Mouse (Mus musculus) stomach, postnatal 0 days (tissue): Measurements from ENCODE around the gene Mb21d2.

Source experiments
- CTCF ChIP-seq: IDR thresholded peaks from 2 replicates; pipeline ENCODE4 v1.5.1; 2016; ENCODE audit warnings: antibody characterized with exemption, low read depth, mild to moderate bottlenecking, moderate library complexity
- EP300 ChIP-seq: optimal IDR thresholded peaks from 2 replicates; pipeline ENCODE3; 2016; ENCODE audit warnings: antibody characterized with exemption

- TF ChIP-seq CTCF (no peak), EP300 (no peak)
Observed at GRCm38 (mm10) chr16:28809089-28809488, 120.4 kb downstream of the Mb21d2 start.
